Mouse (Mus musculus) liver, postnatal 0 days (tissue): ENCODE measurements around the gene Fhad1.

Experiments
- CTCF ChIP-seq: sonication (generic); IDR thresholded peaks from 2 replicates; pipeline ENCODE4 v1.5.1; 2016; ENCODE audit warnings: antibody characterized with exemption, low read depth
- EP300 ChIP-seq: IDR thresholded peaks from 2 replicates; pipeline ENCODE4 v1.6.1; 2016; ENCODE audit warnings: antibody characterized with exemption, low read depth, mild to moderate bottlenecking

GRCm38 (mm10) chr4:141904710-141905109 lies 110.2 kb downstream of the Fhad1 start:
- TF ChIP-seq CTCF (no peak), EP300 (no peak)
